In the genomic region with DNA sequence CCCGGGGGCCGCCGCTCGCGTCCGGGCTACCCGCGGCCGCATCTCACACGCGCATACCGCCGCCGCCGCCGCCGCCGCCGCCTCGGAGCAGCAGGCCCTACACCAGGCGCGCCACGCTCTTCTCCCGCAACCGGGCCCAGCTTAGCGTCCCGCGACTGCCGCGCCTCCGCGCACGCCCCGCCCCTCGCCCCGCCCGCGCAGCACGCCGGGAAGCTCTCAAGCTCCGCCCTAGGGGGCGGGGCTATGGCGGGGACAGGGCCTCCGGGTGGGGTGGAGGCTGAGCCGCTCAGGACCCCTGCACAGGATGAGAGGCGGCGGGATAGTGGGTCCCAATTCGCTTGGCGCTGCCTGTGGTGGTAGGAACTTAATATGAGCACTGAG, we compare ENCODE assay signal across 8 mouse cellular contexts. TPM values are rescaled to one million over a fixed set of nuclear protein-coding genes. Genes with fewer than 3 reads are reported as not detected.
DNase-seq lines count a peak whose midpoint lies in the region; ATAC-seq and TF ChIP-seq lines count a peak whose summit lies in the region.

No protein-coding gene starts in this region.

- H3K4me1 ChIP-seq in heart, embryonic 11.5 days (ENCODE audit: control insufficient read depth, insufficient read depth, low read length): no peaks in the 10 kb centered on the region
- peaks cover 3% of the 10 kb centered on the region; the same call in 1 of the 2 replicates for H3K4me1 ChIP-seq in kidney, embryonic 15.5 days

- peak overlapping the region; percentile 94 for H3K9ac ChIP-seq in heart, embryonic 11.5 days (ENCODE audit: low read depth, low read length)
- peak overlapping the region; percentile 87 for H3K9ac ChIP-seq in kidney, embryonic 15.5 days

- no peak for TF ChIP-seq CTCF in brain, embryonic 14.5 days (IDR thresholded peaks at IDR 0.05; ENCODE audit: borderline replicate concordance, extremely low read depth, insufficient read depth, insufficient read length)

- peak; percentile 96 for DNase-seq in CD4-positive, CD25-positive, alpha-beta regulatory T cell, adult 2 months (ENCODE audit: low read depth, low spot score)
- peak; percentile 96 for DNase-seq in brain, embryonic 14.5 days (ENCODE audit: low read depth)
- DNase-seq in liver: peak; percentile 95
- peak; percentile 50 to 71 for DNase-seq in monocyte, adult 2 months (ENCODE audit: low read depth in 1 of 2, low spot score in 2 of 2)
- DNase-seq in spleen, postnatal 4 days (ENCODE audit: low spot score in 2 of 2): peak; percentile 89 to 95

- peak overlapping the region; percentile 93 for H3K4me3 ChIP-seq in heart, embryonic 11.5 days (ENCODE audit: low read depth, low read length)
- peak overlapping the region; percentile 96 for H3K4me3 ChIP-seq in kidney, embryonic 15.5 days (replicated peaks)

- peak overlapping the region; percentile 91 for H3K27ac ChIP-seq in heart, embryonic 11.5 days (ENCODE audit: low read depth, low read length)
- H3K27ac ChIP-seq in kidney, embryonic 15.5 days: peak overlapping the region; percentile 95

- no peaks in the 10 kb centered on the region for H3K36me3 ChIP-seq in heart, embryonic 11.5 days (ENCODE audit: control insufficient read depth, insufficient read depth, low read length)
- H3K36me3 ChIP-seq in kidney, embryonic 15.5 days: no peaks in the 10 kb centered on the region

- WGBS in heart, embryonic 11.5 days (ENCODE audit: insufficient replicate concordance): under 1% methylated on average over 45 of the region's 49 CpGs
- under 1% methylated on average over 49 of the region's 49 CpGs for WGBS in kidney, embryonic 15.5 days

- no peaks in the 10 kb centered on the region for H3K27me3 ChIP-seq in heart, embryonic 11.5 days (ENCODE audit: control insufficient read depth, insufficient read depth, low read length)
- H3K27me3 ChIP-seq in kidney, embryonic 15.5 days: no peaks in the 10 kb centered on the region

- H3K9me3 ChIP-seq in heart, embryonic 11.5 days (replicated peaks; ENCODE audit: control insufficient read depth, low read length): no peaks in the 10 kb centered on the region
- H3K9me3 ChIP-seq in kidney, embryonic 15.5 days (replicated peaks): no peaks in the 10 kb centered on the region

- peak overlapping the region; percentile 74 for H3K4me2 ChIP-seq in heart, embryonic 11.5 days
- peak overlapping the region; percentile 70 for H3K4me2 ChIP-seq in kidney, embryonic 15.5 days

- peak; percentile 90 for ATAC-seq in erythroblast, adult 5-6 weeks (replicated peaks; ENCODE audit: low FRiP score, poor library complexity, severe bottlenecking)
- peak; percentile 92 for ATAC-seq in heart, embryonic 11.5 days (replicated peaks; ENCODE audit: insufficient number of reproducible peaks, low FRiP score, low TSS enrichment)
- peak; percentile 96 for ATAC-seq in kidney, embryonic 15.5 days (replicated peaks; ENCODE audit: low FRiP score)

- peak; percentile 93 for TF ChIP-seq POLR2A in brain, embryonic 14.5 days (IDR thresholded peaks at IDR 0.05; ENCODE audit: borderline replicate concordance, extremely low read depth, insufficient read depth, insufficient read length, poor library complexity, severe bottlenecking)

RNA-seq across cellular contexts. Expression of a gene that starts 4.0 kb away (rescaled TPM):
- 21.3 and 24.2 TPM in 2 replicates for polyA plus RNA-seq in brain, embryonic 14.5 days (2012; rRNA removed)
- total RNA-seq in erythroblast, adult 5-6 weeks (2015; ENCODE audit: low replicate concordance): 16.9 and 51.9 TPM in 2 replicates
- 7.2 and 22.3 TPM in 2 replicates for total RNA-seq in erythroblast, adult 5-6 weeks (2017; ENCODE audit: low replicate concordance)
- polyA plus RNA-seq in heart, embryonic 11.5 days (2014; fragmentation: Nextera tagmentation; extraction: Ambion mirVana): 33.8 and 36.9 TPM in 2 replicates
- polyA plus RNA-seq in kidney, embryonic 15.5 days (2015; fragmentation: Nextera tagmentation; extraction: Ambion mirVana): 50.5 and 52.2 TPM in 2 replicates

Comparison
In these comparisons a context has a peak if more than half of its experiments do, and no peak if none do; other contexts are left out.
1. Peak in every context shown above with its lines: DNase-seq, ATAC-seq, H3K4me3 ChIP-seq and H3K27ac ChIP-seq.